Mouse (Mus musculus) midbrain, embryonic 10.5 days (tissue): Measurements from ENCODE around the gene Zfp712. TPM values are rescaled to one million over a fixed set of nuclear protein-coding genes. Genes with fewer than 3 reads are reported as not detected.
A peak's percentile ranks its signal among the peaks of the same experiment; 100 is the strongest.

ENCODE experiments used
- DNase-seq: peaks from one replicate; pipeline ENCODE4 v3.0.0-alpha.2; 2017; ENCODE audit warnings: low spot score
- H3K27ac ChIP-seq: fragments of 300-500 bp; sonication (generic); replicated peaks from 2 replicates; pipeline ENCODE4 v1.5.1; 2016; ENCODE audit warnings: mild to moderate bottlenecking
- H3K27me3 ChIP-seq: fragments of 300-500 bp; sonication (generic); 2 replicates; pipeline ENCODE4 v1.6.1; 2016; ENCODE audit warnings: low read depth, mild to moderate bottlenecking; ENCODE audit not compliant: poor library complexity, severe bottlenecking
- H3K36me3 ChIP-seq: fragments of 300-500 bp; sonication (generic); 2 replicates; pipeline ENCODE4 v1.6.1; 2016; ENCODE audit warnings: mild to moderate bottlenecking, moderate library complexity
- H3K4me1 ChIP-seq: fragments of 300-500 bp; sonication (generic); 2 replicates; pipeline ENCODE4 v1.6.1; 2016
- H3K4me3 ChIP-seq: fragments of 300-500 bp; sonication (generic); 2 replicates; pipeline ENCODE4 v1.5.1; 2016; ENCODE audit warnings: mild to moderate bottlenecking, moderate library complexity
- H3K9me3 ChIP-seq: fragments of 300-500 bp; sonication (generic); replicated peaks from 2 replicates; pipeline ENCODE4 v1.6.1; 2016; ENCODE audit warnings: mild to moderate bottlenecking
- WGBS: fragments of 180-500 bp; shearing (Covaris S2); methylation state at CpG from one replicate; pipeline ENCODE4 v1.1.7; 2016; 5-methylcytosine and 5-hydroxymethylcytosine counted together
- polyA plus RNA-seq: library from polyadenylated mRNA; unstranded; fragments of >200 nt; fragmentation: Nextera tagmentation; extraction: Ambion mirVana; gene quantifications from 2 replicates; pipeline ENCODE4 v1.2.1, GENCODE M21; 2016

Gene Zfp712
- polyA plus RNA-seq = 4.0 and 4.3 TPM in 2 replicates

DNA sequence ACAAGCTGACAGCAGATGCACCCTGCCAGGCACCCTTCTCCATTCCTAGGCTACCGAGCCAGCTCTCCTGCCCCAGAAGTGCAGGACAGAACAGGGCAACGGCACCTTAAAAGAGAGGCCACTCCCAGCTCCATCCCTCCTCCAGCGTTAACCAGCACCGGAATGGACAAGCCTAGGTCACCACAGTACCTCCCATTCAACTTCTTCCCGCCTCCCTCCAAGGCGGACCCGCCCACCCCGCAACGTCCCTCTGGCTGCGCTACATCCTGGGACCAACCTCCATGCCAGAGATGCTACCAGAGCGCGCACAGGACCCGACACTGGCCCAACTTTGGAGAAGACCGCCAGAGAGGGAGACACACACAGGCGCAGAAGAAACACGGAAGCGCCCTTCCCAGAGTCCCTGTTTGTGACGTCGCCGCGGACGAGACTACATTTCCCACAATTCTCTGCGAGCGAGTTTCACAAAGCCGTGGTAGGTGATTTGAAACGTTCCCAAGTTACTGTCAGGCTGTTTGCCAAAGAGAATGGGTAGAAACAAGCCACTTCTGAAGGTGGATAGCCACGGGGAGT is at the start of gene Zfp712:
Zfp712 (minus strand) TSS at position 385 of the 573 bp plus-strand sequence.
- peak within 1 kb of the TSS; percentile 86 for H3K27ac ChIP-seq
- H3K9me3 ChIP-seq = peaks cover 29% of the 10 kb centered on the region; the same call in 1 of the 2 replicates
- peaks cover 8% of the 10 kb centered on the region; the same call in 1 of the 2 replicates for H3K36me3 ChIP-seq
- H3K27me3 ChIP-seq = no peaks in the 10 kb centered on the region
- peak within 1 kb of the TSS; percentile 74 for H3K4me3 ChIP-seq
- DNase-seq = peak; percentile 87
- WGBS = under 1% methylated on average over 27 of the region's 27 CpGs
- peaks cover 7% of the 10 kb centered on the region for H3K4me1 ChIP-seq

DNA sequence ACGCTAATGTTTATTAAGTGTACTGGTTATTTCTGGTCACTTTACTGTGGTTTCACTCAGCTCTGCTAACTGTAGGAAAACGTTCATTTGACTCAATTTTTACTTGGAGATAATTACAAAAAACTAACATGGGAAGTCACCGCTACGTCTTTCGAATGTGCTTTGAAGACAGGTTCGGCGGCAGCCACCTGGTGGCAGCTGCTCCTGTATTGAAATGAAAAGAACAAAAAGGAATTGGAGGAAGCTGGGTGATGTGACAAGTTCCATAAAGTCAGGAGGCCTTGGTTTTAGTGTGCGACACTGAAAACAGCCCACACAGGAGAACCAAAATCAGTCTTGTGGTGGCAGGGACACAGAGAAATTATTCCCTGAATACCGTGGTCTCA is 47.8 kb upstream of the Zfp712 start:
- WGBS = 7% methylated on average over 9 of the region's 9 CpGs
- no peaks in the 10 kb centered on the region for H3K27me3 ChIP-seq
- peaks cover 10% of the 10 kb centered on the region for H3K36me3 ChIP-seq
- peak overlapping the region; percentile 73 for H3K4me3 ChIP-seq
- H3K27ac ChIP-seq = 0 out of 2 replicates have a peak overlapping the region, but pooled peaks have one; percentile 42
- H3K4me1 ChIP-seq = peaks cover 11% of the 10 kb centered on the region
- H3K9me3 ChIP-seq = peaks cover 14% of the 10 kb centered on the region; the same call in 1 of the 2 replicates
- DNase-seq = peak; percentile 53

DNA sequence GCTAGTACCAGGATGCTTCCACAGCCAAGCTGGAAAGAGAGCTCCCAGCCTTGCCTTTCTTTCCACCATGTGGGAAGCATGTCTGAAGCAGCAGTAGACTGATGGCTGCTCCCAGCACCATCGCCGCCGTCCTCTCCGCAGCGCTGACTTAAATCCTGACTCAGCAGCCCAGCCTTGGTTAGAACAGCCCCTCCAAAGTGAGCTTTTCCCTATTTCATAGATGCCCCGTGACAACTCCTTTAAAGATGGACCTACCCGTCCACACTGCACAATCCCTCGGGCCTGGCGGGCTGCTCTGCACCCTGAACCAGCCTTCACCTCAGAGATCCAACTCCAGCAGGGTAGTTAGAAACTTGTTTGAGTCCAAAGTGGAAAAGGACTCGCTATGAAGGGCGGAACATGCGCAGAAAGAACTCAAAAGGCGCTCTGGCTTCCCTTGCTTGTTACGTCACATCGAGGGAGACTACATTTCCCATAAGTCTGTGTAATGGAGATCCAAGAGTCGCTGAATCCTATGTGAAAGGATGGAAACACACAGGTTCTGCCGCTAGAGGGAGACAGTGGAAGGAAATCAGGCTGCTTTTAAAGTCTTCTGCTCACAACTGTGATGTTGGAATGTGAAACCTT is 47.3 kb upstream of the Zfp712 start, which contains the start of gene Gm28557:
Gm28557 (minus strand) TSS at position 411 of the 627 bp plus-strand sequence.
- Histone ChIP-seq H3K4me1 (peaks cover 11% of the 10 kb centered on the region), H3K27ac (peak within 1 kb of the TSS; percentile 86), H3K9me3 (peaks cover 14% of the 10 kb centered on the region; the same call in 1 of the 2 replicates), H3K36me3 (peaks cover 10% of the 10 kb centered on the region), H3K27me3 (no peaks in the 10 kb centered on the region), H3K4me3 (peak within 1 kb of the TSS; percentile 73)
- DNase-seq = peak; percentile 82
- under 1% methylated on average over 17 of the region's 17 CpGs for WGBS

DNA sequence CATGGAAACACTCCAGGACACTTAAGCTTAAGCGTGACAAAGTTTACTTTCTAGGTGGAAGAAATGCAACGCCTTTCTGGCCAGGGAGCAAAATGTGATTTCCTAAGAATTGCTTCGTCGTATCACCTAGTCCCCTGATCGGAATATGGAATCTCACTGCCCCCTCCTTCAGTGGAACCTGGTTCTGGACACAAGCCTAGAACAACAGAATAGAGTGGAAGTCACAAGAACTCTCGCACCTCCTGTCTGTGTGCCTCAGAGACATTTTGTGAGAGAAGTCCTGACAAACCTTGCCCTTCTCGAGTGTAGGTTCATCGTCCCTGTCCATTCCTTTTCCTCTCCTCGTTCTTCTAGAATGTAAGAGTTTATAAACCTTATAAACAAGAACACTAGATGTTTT is 46.7 kb upstream of the Zfp712 start:
- Histone ChIP-seq H3K27ac (peak overlapping the region; percentile 86), H3K36me3 (peaks cover 10% of the 10 kb centered on the region), H3K4me1 (peaks cover 11% of the 10 kb centered on the region), H3K9me3 (peaks cover 14% of the 10 kb centered on the region; the same call in 1 of the 2 replicates), H3K27me3 (no peaks in the 10 kb centered on the region), H3K4me3 (peak overlapping the region; percentile 73)
- DNase-seq = no peak
- WGBS = 79% methylated on average over 9 of the region's 9 CpGs

DNA sequence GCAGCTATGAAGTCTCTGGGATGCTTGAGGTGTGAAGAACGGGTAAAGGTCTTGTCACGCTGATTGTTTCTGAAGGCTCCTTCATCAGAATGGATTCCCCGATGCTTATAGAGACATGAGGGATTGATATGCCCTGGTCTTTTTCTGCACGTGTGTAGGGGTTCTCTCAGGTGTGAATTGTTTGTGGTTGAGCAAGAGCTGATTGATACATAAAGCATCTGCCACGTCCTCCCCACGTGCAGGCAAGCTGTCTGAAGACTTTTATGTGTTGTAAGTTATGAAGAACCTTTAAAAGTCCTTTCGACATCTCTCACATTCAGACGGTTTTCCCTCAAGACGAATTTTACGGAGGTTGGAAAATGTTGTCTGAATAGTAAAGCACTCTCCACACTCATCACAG is 36.9 kb upstream of the Zfp712 start, which contains the start of gene Zfp708:
Zfp708 (minus strand) TSS at position 101 of the 400 bp plus-strand sequence.
- Histone ChIP-seq H3K9me3 (no peaks in the 10 kb centered on the region), H3K4me3 (no peak within 1 kb of the TSS), H3K27me3 (no peaks in the 10 kb centered on the region), H3K4me1 (no peaks in the 10 kb centered on the region), H3K27ac (no peak within 1 kb of the TSS), H3K36me3 (peaks cover 19% of the 10 kb centered on the region)
- no peak for DNase-seq
- WGBS = 91% methylated on average over 10 of the region's 10 CpGs

DNA sequence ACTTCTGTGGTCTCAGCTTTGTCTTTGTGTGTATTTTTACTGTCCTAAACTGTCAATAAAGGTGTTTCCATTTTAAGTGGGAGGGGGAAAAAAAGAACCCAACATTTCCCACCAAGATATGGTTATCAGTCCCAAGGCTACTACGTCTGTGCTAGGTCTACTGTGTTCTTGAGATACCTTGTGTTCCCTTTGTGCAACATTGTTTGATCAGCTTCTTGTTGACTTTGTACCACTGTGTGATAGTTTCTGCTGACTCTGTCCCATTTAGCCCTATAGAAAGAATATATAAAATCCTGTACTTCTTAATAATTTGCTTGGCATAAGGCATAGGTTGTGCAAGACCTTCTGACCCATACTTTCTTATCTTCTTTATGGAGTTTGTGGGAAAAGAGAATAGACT is 29.2 kb upstream of the Zfp712 start:
- no peaks in the 10 kb centered on the region for H3K4me1 ChIP-seq
- no peaks in the 10 kb centered on the region for H3K27me3 ChIP-seq
- no peak for DNase-seq
- 86% methylated on average over 1 of the region's 1 CpGs for WGBS
- H3K36me3 ChIP-seq = no peaks in the 10 kb centered on the region
- H3K9me3 ChIP-seq = no peaks in the 10 kb centered on the region
- no peak overlapping the region for H3K27ac ChIP-seq
- no peak overlapping the region for H3K4me3 ChIP-seq

DNA sequence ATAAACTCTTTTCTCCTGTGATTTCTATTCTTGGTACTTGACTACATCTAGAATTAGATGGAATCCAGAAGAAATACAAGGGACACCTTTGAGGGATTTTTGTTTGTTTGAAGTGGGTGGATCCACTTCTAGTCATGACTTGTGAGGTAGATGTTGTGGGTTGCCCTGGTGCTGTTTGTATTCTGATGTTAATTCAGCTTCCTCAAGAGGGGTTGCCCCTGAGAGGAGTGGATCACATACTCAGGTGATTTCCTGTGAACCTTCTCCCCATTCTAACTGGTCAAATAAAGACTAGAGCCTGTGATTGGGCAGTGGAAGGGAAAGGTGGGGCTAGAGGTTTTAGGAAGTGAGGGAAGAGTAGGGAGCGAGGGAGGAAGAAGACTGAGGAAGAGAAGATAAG is 21.0 kb upstream of the Zfp712 start:
- Histone ChIP-seq H3K27ac (peak overlapping the region; percentile 89), H3K4me3 (peak overlapping the region; percentile 64)

DNA sequence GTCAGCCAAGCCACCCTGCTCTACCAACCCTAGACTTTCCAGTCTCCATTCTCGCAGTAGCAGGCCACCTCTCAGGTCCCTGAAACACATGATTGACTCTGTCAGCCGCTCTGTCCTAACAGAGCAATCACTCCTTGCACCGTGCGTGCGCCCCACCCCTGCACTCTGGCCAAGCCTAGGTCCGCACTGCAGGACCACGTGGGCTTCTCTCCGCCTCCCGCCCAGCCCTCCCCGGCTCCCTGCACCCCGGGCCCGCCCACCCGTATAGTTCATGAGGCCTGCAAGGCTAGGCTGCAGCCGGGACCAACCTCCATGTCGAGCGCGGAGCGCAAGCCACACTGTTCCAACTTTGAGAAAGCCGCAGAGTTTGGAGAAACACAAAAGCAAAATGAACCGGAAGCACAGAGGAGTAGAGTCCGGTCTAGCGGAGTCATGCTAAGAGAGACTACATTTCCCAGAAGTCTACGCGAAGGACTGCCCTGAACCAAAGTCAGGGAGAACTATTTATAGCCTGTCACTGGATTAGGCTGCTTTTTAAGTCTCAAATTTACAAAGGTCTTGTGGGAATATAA is 20.3 kb upstream of the Zfp712 start:
- Histone ChIP-seq H3K4me1 (peaks cover 13% of the 10 kb centered on the region), H3K27ac (peak overlapping the region; percentile 89), H3K9me3 (peaks cover 29% of the 10 kb centered on the region; the same call in 1 of the 2 replicates), H3K27me3 (no peaks in the 10 kb centered on the region), H3K36me3 (peaks cover 32% of the 10 kb centered on the region), H3K4me3 (peak overlapping the region; percentile 64)
- under 1% methylated on average over 24 of the region's 24 CpGs for WGBS
- DNase-seq = peak; percentile 81

More for the DNA sequence above, 21.0 kb upstream of the Zfp712 start:
- 64% methylated on average over 1 of the region's 1 CpGs for WGBS
- no peak for DNase-seq
- H3K9me3 ChIP-seq = peaks cover 23% of the 10 kb centered on the region; the same call in 1 of the 2 replicates
- peaks cover 13% of the 10 kb centered on the region for H3K4me1 ChIP-seq
- no peaks in the 10 kb centered on the region for H3K27me3 ChIP-seq
- peaks cover 24% of the 10 kb centered on the region for H3K36me3 ChIP-seq

DNA sequence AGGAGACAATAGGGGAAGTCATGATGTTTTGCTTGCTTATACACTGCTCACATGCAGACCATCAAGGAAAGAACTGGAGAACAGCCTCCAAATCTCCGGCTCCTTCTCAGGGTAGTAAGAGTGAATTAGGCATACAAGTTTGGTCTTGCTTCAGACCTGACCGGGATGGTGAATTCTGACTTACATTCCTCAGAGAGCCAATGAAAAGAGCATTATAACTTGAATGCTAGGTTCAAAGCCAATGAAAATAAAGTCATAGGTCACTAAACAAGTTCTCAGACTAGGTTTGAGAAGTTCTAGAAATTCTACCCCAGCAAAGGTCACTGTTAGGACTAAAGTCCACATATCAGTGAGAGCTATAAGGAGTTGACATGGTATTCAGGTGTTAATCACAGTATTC is 16.3 kb upstream of the Zfp712 start:
- peaks cover 60% of the 10 kb centered on the region; the same call in 1 of the 2 replicates for H3K9me3 ChIP-seq
- H3K4me1 ChIP-seq = peaks cover 13% of the 10 kb centered on the region
- H3K27ac ChIP-seq = no peak overlapping the region
- no peak overlapping the region for H3K4me3 ChIP-seq
- WGBS = 95% methylated on average over 2 of the region's 2 CpGs
- DNase-seq = no peak
- H3K27me3 ChIP-seq = no peaks in the 10 kb centered on the region
- peaks cover 66% of the 10 kb centered on the region for H3K36me3 ChIP-seq

DNA sequence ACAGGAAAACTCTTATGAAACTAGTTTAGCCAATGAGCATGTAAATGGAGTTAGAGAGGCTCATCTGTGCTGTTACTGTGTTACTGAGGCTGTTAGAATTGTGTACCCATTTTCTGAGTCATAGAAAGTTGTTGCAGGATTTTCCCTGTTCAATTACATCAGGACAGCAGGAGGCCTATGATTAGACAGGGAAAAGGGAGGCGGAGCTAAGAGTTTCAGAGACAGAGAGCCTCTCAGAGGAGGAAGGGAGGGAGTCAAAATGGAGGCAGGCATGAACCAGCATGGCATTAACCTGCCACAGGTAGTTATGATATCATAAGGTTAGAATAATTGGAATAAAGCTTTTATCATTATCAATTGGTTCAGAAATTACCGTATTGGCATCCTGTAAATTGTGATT is 11.8 kb upstream of the Zfp712 start:
- H3K9me3 ChIP-seq = peaks cover 88% of the 10 kb centered on the region
- WGBS = 92% methylated on average over 2 of the region's 2 CpGs
- H3K36me3 ChIP-seq = peaks cover 94% of the 10 kb centered on the region

DNA sequence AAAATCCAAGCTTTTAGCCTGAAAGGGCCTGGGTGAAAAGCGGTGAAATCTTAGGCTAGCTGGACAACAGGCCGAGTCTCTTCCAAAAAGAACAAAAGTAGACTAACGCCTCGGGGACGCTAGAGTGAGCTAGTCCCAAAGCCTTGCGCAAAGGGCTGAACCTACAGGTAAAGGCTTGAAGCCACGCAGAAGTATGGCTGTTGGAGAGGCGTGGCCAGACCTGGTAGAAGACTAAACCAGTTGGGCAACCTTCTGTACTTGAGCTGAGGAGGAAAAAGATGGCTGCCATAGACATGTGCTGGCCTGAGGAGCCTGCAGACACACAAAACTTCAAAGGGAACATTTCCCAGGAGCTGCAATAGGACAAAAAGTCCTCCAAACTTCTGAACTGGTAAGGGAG is 4.4 kb upstream of the Zfp712 start:
- Histone ChIP-seq H3K36me3 (peaks cover 37% of the 10 kb centered on the region), H3K4me1 (peaks cover 2% of the 10 kb centered on the region), H3K27me3 (no peaks in the 10 kb centered on the region), H3K9me3 (peaks cover 55% of the 10 kb centered on the region), H3K27ac (no peak overlapping the region), H3K4me3 (no peak overlapping the region)
- no peak for DNase-seq
- WGBS = 87% methylated on average over 8 of the region's 8 CpGs

More for the DNA sequence above, 11.8 kb upstream of the Zfp712 start:
- Histone ChIP-seq H3K27ac (no peak overlapping the region), H3K4me3 (no peak overlapping the region), H3K4me1 (no peaks in the 10 kb centered on the region), H3K27me3 (no peaks in the 10 kb centered on the region)
- no peak for DNase-seq

DNA sequence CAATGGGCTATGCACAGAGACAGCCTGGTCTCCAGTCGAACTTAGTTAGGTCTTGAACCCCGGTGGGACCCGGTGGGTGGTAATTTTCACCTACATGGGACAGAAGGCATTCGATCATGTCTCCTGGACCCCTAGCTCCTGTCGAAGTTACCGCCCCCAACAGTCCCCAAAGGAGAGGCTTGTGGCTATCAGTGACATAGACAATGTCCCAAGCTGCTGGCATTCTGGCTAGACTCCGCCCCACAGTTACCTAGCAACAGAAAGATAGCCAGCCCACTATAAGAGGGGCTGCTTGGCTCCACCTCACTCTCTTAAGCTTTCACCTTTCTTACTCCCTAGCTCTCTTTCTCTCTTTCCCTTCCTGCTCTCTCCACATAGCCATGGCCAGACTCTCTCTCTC is 1.5 kb upstream of the Zfp712 start:
- H3K4me3 ChIP-seq = no peak overlapping the region
- no peak overlapping the region for H3K27ac ChIP-seq
- peaks cover 38% of the 10 kb centered on the region; the same call in 1 of the 2 replicates for H3K9me3 ChIP-seq
- no peak for DNase-seq
- 56% methylated on average over 7 of the region's 7 CpGs for WGBS
- peaks cover 7% of the 10 kb centered on the region for H3K4me1 ChIP-seq
- H3K27me3 ChIP-seq = no peaks in the 10 kb centered on the region
- H3K36me3 ChIP-seq = peaks cover 12% of the 10 kb centered on the region
